Mouse (Mus musculus) small intestine, adult 2 months (tissue): ENCODE data around the gene Atg10. TPM values are rescaled to one million over a fixed set of nuclear protein-coding genes. Genes with fewer than 3 reads are reported as not detected.
A peak's percentile ranks its signal among the peaks of the same experiment; 100 is the strongest.
"Not testable (repeated sequence)": the region's sequence is repeated elsewhere in the genome, so short reads cannot be mapped to it uniquely, and the experiment has no call there.

Experiments used
- H3K27ac ChIP-seq: fragments of 200-500 bp; 2 replicates; pipeline ENCODE4 v1.5.1; 2012; ENCODE audit warnings: low read depth, low read length, control low read depth, inconsistent platforms; ENCODE audit not compliant: insufficient read depth
- H3K27me3 ChIP-seq: fragments of 200-500 bp; 2 replicates; pipeline ENCODE4 v1.6.1; 2012; ENCODE audit warnings: mild to moderate bottlenecking, moderate library complexity, low read length, inconsistent platforms; ENCODE audit not compliant: control insufficient read depth, insufficient read depth
- H3K36me3 ChIP-seq: fragments of 200-500 bp; 2 replicates; pipeline ENCODE4 v1.6.1; 2012; ENCODE audit warnings: mild to moderate bottlenecking, low read length, control low read depth, inconsistent platforms; ENCODE audit not compliant: control insufficient read depth, insufficient read depth
- H3K4me1 ChIP-seq: fragments of 200-500 bp; 2 replicates; pipeline ENCODE4 v1.6.1; 2012; ENCODE audit warnings: low read length, inconsistent platforms, mixed read lengths; ENCODE audit not compliant: control insufficient read depth, insufficient read depth, insufficient read length
- H3K4me3 ChIP-seq: fragments of 200-500 bp; 2 replicates; pipeline ENCODE4 v1.5.1; 2012; ENCODE audit warnings: low read depth, mild to moderate bottlenecking, control low read depth, inconsistent platforms, low read length, moderate library complexity
- CTCF ChIP-seq: fragments of 200-500 bp; IDR thresholded peaks from 2 replicates; pipeline ENCODE4 v1.5.1; 2012; ENCODE audit warnings: low read depth, mild to moderate bottlenecking, control low read depth, inconsistent platforms, low read length, moderate library complexity, mixed read lengths; ENCODE audit not compliant: insufficient replicate concordance, insufficient read length; ENCODE audit errors: extremely low read depth
- POLR2A ChIP-seq: fragments of 200-500 bp; IDR thresholded peaks from 2 replicates; pipeline ENCODE4 v1.6.1; 2012; ENCODE audit warnings: low read depth, mild to moderate bottlenecking, control low read depth, inconsistent platforms, low read length, moderate library complexity
- WGBS: fragments of 180-500 bp; shearing (Covaris S2); methylation state at CpG from one replicate; pipeline ENCODE4 v1.1.7; 2018; 5-methylcytosine and 5-hydroxymethylcytosine counted together
- polyA plus RNA-seq: library from polyadenylated mRNA; depleted of rRNA; stranded (reverse); fragments of >200 nt; gene quantifications from 2 replicates; pipeline ENCODE4 v1.2.3, GENCODE M21; 2012

Atg10 gene
- polyA plus RNA-seq, 1 experiment = 0.16 TPM

- Histone ChIP-seq H3K4me1 (no peaks in the 10 kb centered on the region), H3K36me3 (peaks cover 13% of the 10 kb centered on the region), H3K4me3 (no peak overlapping the region), H3K27me3 (no peaks in the 10 kb centered on the region), H3K27ac (no peak overlapping the region)
- 71% methylated on average over 5 of the region's 5 CpGs for WGBS
- no peak for TF ChIP-seq POLR2A
- no peak for TF ChIP-seq CTCF
Observed at GRCm38 (mm10) chr13:90925191-90925590, 298.6 kb downstream of the Atg10 start.

- WGBS = 34% methylated on average over 9 of the region's 9 CpGs
Observed at GRCm38 (mm10) chr13:90924072-90924471, 299.7 kb downstream of the Atg10 start.

GRCm38 (mm10) chr13:90923617-90924016 is 300.2 kb downstream of the Atg10 start:
- Histone ChIP-seq H3K4me3 (peak overlapping the region; percentile 97), H3K36me3 (peaks cover 13% of the 10 kb centered on the region)
- not testable (repeated sequence) for H3K4me1 ChIP-seq, H3K27me3 ChIP-seq, H3K27ac ChIP-seq
- WGBS = 1% methylated on average over 13 of the region's 13 CpGs

More at GRCm38 (mm10) chr13:90924072-90924471, 299.7 kb downstream of the Atg10 start:
- Histone ChIP-seq H3K27me3 (no peaks in the 10 kb centered on the region), H3K4me1 (no peaks in the 10 kb centered on the region), H3K27ac (no peak overlapping the region), H3K36me3 (peaks cover 13% of the 10 kb centered on the region), H3K4me3 (no peak overlapping the region)
- TF ChIP-seq CTCF (no peak), POLR2A (no peak)

GRCm38 (mm10) chr13:90922751-90923612 is 300.8 kb downstream of the Atg10 start, which contains the start of gene Rps23:
Rps23 (plus strand) TSS chr13:90922958.
- peak within 1 kb of the TSS; percentile 97 for H3K4me3 ChIP-seq
- under 1% methylated on average over 57 of the region's 57 CpGs for WGBS
- no peak for TF ChIP-seq CTCF
- TF ChIP-seq POLR2A = peak; percentile 90
- H3K27ac ChIP-seq = peak within 1 kb of the TSS; percentile 86
- peaks cover 13% of the 10 kb centered on the region for H3K36me3 ChIP-seq
- no peaks in the 10 kb centered on the region for H3K27me3 ChIP-seq
- no peaks in the 10 kb centered on the region for H3K4me1 ChIP-seq

- Histone ChIP-seq H3K27ac (no peak overlapping the region), H3K36me3 (no peaks in the 10 kb centered on the region), H3K4me1 (no peaks in the 10 kb centered on the region), H3K4me3 (no peak overlapping the region), H3K27me3 (no peaks in the 10 kb centered on the region)
- TF ChIP-seq POLR2A = no peak
- no peak for TF ChIP-seq CTCF
- WGBS = 90% methylated on average over 4 of the region's 4 CpGs
Observed at GRCm38 (mm10) chr13:90914721-90915120, 309.0 kb downstream of the Atg10 start.

- WGBS = 63% methylated on average over 7 of the region's 7 CpGs
- H3K27ac ChIP-seq = no peak overlapping the region
- H3K4me3 ChIP-seq = no peak overlapping the region
- no peaks in the 10 kb centered on the region for H3K4me1 ChIP-seq
- no peaks in the 10 kb centered on the region for H3K36me3 ChIP-seq
- no peaks in the 10 kb centered on the region for H3K27me3 ChIP-seq
- TF ChIP-seq CTCF (no peak), POLR2A (no peak)
Observed at GRCm38 (mm10) chr13:90913675-90914192, 310.0 kb downstream of the Atg10 start.
